12 mouse cellular contexts compared by ENCODE assay signal in genomic region chr2:38906097-38906496, GRCm38 (mm10). TPM values are rescaled to one million over a fixed set of nuclear protein-coding genes. Genes with fewer than 3 reads are reported as not detected.
DNase-seq lines count a peak whose midpoint lies in the region.
"Had no signal": no experiment of that assay in that cellular context is flagged by ENCODE, and none has a peak within 500 bp of the region (broad histone marks: within the 10 kb centered on the region; RNA-seq: fewer than 3 reads in every experiment).

No protein-coding gene starts in this region.

- DNase-seq in heart, postnatal 10 days, result peak; percentile 21 to 37
- no peak for DNase-seq in heart, embryonic 10.5 days (ENCODE audit: low spot score)
- peak; percentile 54 for DNase-seq in adrenal gland, postnatal 25 days
- DNase-seq in gastrocnemius, adult 8-10 months (ENCODE audit: low spot score in 2 of 2), result peak; percentile 22 to 57
- peak; percentile 26 to 74 for DNase-seq in left cerebral cortex, postnatal 25 days (ENCODE audit: low spot score in 2 of 2)
- no peak for DNase-seq in neural tube, embryonic 10.5 days (ENCODE audit: extremely low spot score, low spot score)
- DNase-seq in embryonic facial prominence, embryonic 10.5 days (ENCODE audit: low spot score), result no peak
- DNase-seq in thymus, postnatal 4 days, result no peak
- DNase-seq: cerebellum, adult 9-11 months; kidney, adult 18-20 months; thymus, postnatal 36 days had no signal

- intact Hi-C loops in heart, postnatal 10 days (cut with DNase I), result no loop called here
- intact Hi-C loops in left cerebral cortex, postnatal 25 days (cut with DNase I), result no loop called here

- H3K4me1 ChIP-seq in heart, embryonic 10.5 days, result peaks cover 9% of the 10 kb centered on the region; the same call in 1 of the 2 replicates
- H3K4me1 ChIP-seq in embryonic facial prominence, embryonic 10.5 days, result 0 out of 2 replicates have a peak, but pooled peaks cover 4% of the 10 kb centered on the region
- H3K4me1 ChIP-seq: heart, embryonic 15.5 days had no signal

- H3K27me3 ChIP-seq in heart, embryonic 10.5 days (ENCODE audit: insufficient read depth, poor library complexity, severe bottlenecking), result no peaks in the 10 kb centered on the region
- H3K27me3 ChIP-seq in embryonic facial prominence, embryonic 10.5 days (replicated peaks; ENCODE audit: low read depth, poor library complexity, severe bottlenecking), result no peaks in the 10 kb centered on the region
- H3K27me3 ChIP-seq: heart, embryonic 15.5 days had no signal

- no peak overlapping the region for H3K4me3 ChIP-seq in heart, embryonic 10.5 days
- H3K4me3 ChIP-seq in embryonic facial prominence, embryonic 10.5 days, result no peak overlapping the region
- H3K4me3 ChIP-seq: heart, embryonic 15.5 days had no signal

- H3K9me3 ChIP-seq in heart, embryonic 10.5 days, result no peaks in the 10 kb centered on the region
- no peaks in the 10 kb centered on the region for H3K9me3 ChIP-seq in embryonic facial prominence, embryonic 10.5 days
- H3K9me3 ChIP-seq: heart, embryonic 15.5 days had no signal

- H3K27ac ChIP-seq in heart, embryonic 10.5 days, result no peak overlapping the region
- H3K27ac ChIP-seq in embryonic facial prominence, embryonic 10.5 days (replicated peaks), result no peak overlapping the region
- H3K27ac ChIP-seq: heart, embryonic 15.5 days had no signal

- H3K36me3 ChIP-seq in heart, embryonic 10.5 days, result no peaks in the 10 kb centered on the region
- H3K36me3 ChIP-seq in embryonic facial prominence, embryonic 10.5 days (replicated peaks), result 0 out of 2 replicates have a peak, but pooled peaks cover 6% of the 10 kb centered on the region
- H3K36me3 ChIP-seq: heart, embryonic 15.5 days had no signal

- WGBS in heart, embryonic 10.5 days, result 63% methylated on average over 5 of the region's 5 CpGs
- 84% methylated on average over 5 of the region's 5 CpGs for WGBS in embryonic facial prominence, embryonic 10.5 days

RNA-seq across cellular contexts. Expression of gene Nr6a1, which starts 21.4 kb away (rescaled TPM):
- 1 to 10 TPM; 2.3 to 3.1 TPM for total RNA-seq in heart, postnatal 10 days (2021)
- polyA plus RNA-seq in heart, embryonic 10.5 days (2016; fragmentation: Nextera tagmentation; extraction: Ambion mirVana), result 2.1 and 4.5 TPM in 2 replicates
- total RNA-seq in adrenal gland, postnatal 25 days (2021), result 9.5 and 10.2 TPM in 2 replicates
- 1 to 10 TPM; 4.5 to 7.1 (median 5.3) TPM for total RNA-seq in gastrocnemius, adult 8-10 months (2022)
- 1 to 10 TPM; 7.6 to 9.6 TPM for total RNA-seq in left cerebral cortex, postnatal 25 days (2021)
- polyA plus RNA-seq in embryonic facial prominence, embryonic 10.5 days (2016; fragmentation: Nextera tagmentation; extraction: Ambion mirVana), result 4.9 and 8.5 TPM in 2 replicates

RNA-seq across cellular contexts. Expression of gene Olfml2a, which starts 25.7 kb away (rescaled TPM):
- total RNA-seq in heart, postnatal 10 days (2021), result 10 to 100 TPM; 17.8 to 18.8 TPM
- 2.1 and 3.0 TPM in 2 replicates for polyA plus RNA-seq in heart, embryonic 10.5 days (2016; fragmentation: Nextera tagmentation; extraction: Ambion mirVana)
- total RNA-seq in adrenal gland, postnatal 25 days (2021), result 9.3 and 10.6 TPM in 2 replicates
- 1 to 10 TPM; 3.1 to 4.6 (median 3.3) TPM for total RNA-seq in gastrocnemius, adult 8-10 months (2022)
- 1 to 10 TPM; 1.9 to 2.3 TPM for total RNA-seq in left cerebral cortex, postnatal 25 days (2021)
- 1.3 and 1.9 TPM in 2 replicates for polyA plus RNA-seq in embryonic facial prominence, embryonic 10.5 days (2016; fragmentation: Nextera tagmentation; extraction: Ambion mirVana)

Comparison
In these comparisons a context has a peak if more than half of its experiments do, and no peak if none do; other contexts are left out.
1. DNase-seq: peak in heart, postnatal 10 days (2 of 2), adrenal gland, postnatal 25 days (single experiment), gastrocnemius, adult 8-10 months (2 of 2) and left cerebral cortex, postnatal 25 days (2 of 2); none in heart, embryonic 10.5 days (single experiment), neural tube, embryonic 10.5 days (single experiment), embryonic facial prominence, embryonic 10.5 days (single experiment) and thymus, postnatal 4 days (single experiment).